Comparison of ENCODE assay signal across 7 mouse cellular contexts in the genomic region with DNA sequence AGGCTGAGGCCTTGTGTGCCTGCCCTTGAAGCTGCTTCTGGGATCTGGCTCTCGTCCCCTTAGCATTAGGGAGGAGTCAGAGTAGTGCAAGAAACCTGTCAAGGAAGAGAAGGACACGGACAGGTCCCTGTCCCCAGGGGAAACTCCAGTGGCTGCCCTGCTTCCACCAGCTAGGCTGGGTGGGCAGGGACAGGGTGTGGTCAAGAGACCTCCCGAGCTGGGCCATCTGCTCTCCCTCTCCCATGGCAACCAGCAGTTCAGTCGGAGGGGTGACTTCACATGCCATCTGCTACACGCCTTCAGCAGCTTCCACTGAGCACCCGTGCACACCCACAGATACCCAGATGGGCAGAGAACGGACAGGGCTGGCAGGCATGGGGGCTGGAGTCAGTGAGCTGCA. TPM values are rescaled to one million over a fixed set of nuclear protein-coding genes. Genes with fewer than 3 reads are reported as not detected.
DNase-seq lines count a peak whose midpoint lies in the region; ATAC-seq and TF ChIP-seq lines count a peak whose summit lies in the region.

No protein-coding gene starts in this region.

- H3K4me3 ChIP-seq in lung, postnatal 0 days (ENCODE audit: low read depth, low read length), result no peak overlapping the region
- H3K4me3 ChIP-seq in kidney, postnatal 0 days (replicated peaks; ENCODE audit: low read depth, low read length), result no peak overlapping the region

- H3K27ac ChIP-seq in lung, postnatal 0 days (ENCODE audit: low read length), result peak overlapping the region; percentile 78
- H3K27ac ChIP-seq in kidney, postnatal 0 days, result peak overlapping the region; percentile 93

- H3K4me2 ChIP-seq in lung, postnatal 0 days (replicated peaks; ENCODE audit: low read depth, low read length), result no peak overlapping the region
- no peak overlapping the region for H3K4me2 ChIP-seq in kidney, postnatal 0 days (ENCODE audit: low read length)

- no peak overlapping the region for H3K9ac ChIP-seq in lung, postnatal 0 days (replicated peaks; ENCODE audit: low read depth)
- H3K9ac ChIP-seq in kidney, postnatal 0 days (ENCODE audit: low read depth, low read length), result no peak overlapping the region

- H3K4me1 ChIP-seq in lung, postnatal 0 days (ENCODE audit: insufficient read depth, low read depth, low read length), result peaks cover 66% of the 10 kb centered on the region
- peaks cover 77% of the 10 kb centered on the region for H3K4me1 ChIP-seq in kidney, postnatal 0 days (replicated peaks; ENCODE audit: insufficient read depth, low read length)

- no peak for TF ChIP-seq EP300 in lung, postnatal 0 days (IDR thresholded peaks at IDR 0.05)

- H3K9me3 ChIP-seq in lung, postnatal 0 days (ENCODE audit: low read length), result no peaks in the 10 kb centered on the region
- H3K9me3 ChIP-seq in kidney, postnatal 0 days (replicated peaks; ENCODE audit: low read length), result no peaks in the 10 kb centered on the region

- no peaks in the 10 kb centered on the region for H3K36me3 ChIP-seq in lung, postnatal 0 days (ENCODE audit: insufficient read depth, low read length)
- no peaks in the 10 kb centered on the region for H3K36me3 ChIP-seq in kidney, postnatal 0 days (ENCODE audit: insufficient read depth, low read length)

- 39% methylated on average over 6 of the region's 7 CpGs for WGBS in lung, postnatal 0 days
- 30% methylated on average over 7 of the region's 7 CpGs for WGBS in kidney, postnatal 0 days

- no peak for DNase-seq in lung, postnatal 0 days (ENCODE audit: low spot score)
- DNase-seq in lung, postnatal 25 days (ENCODE audit: low spot score), result no peak
- DNase-seq in cerebellum, postnatal 14 days, result peak; percentile 66 to 72
- DNase-seq in frontal cortex, postnatal 36 days (ENCODE audit: low spot score in 2 of 2), result peak; percentile 66 to 75
- no peak for DNase-seq in kidney, postnatal 0 days (ENCODE audit: low spot score)
- peak; percentile 70 for DNase-seq in right cerebral cortex, postnatal 25 days

- H3K27me3 ChIP-seq in lung, postnatal 0 days (replicated peaks; ENCODE audit: insufficient read depth, low read length), result no peaks in the 10 kb centered on the region
- no peaks in the 10 kb centered on the region for H3K27me3 ChIP-seq in kidney, postnatal 0 days (ENCODE audit: insufficient read depth, low read length)

- no peak for TF ChIP-seq CTCF in lung, postnatal 0 days (IDR thresholded peaks at IDR 0.05)
- TF ChIP-seq CTCF in kidney, postnatal 0 days (IDR thresholded peaks at IDR 0.05; ENCODE audit: low read depth), result no peak

- no peak for ATAC-seq in lung, postnatal 0 days
- ATAC-seq in kidney, postnatal 0 days (replicated peaks; ENCODE audit: low FRiP score, low read depth), result no peak
- no peak for ATAC-seq in monocyte, adult 5-6 weeks (replicated peaks; ENCODE audit: insufficient number of reproducible peaks, low FRiP score, low TSS enrichment, poor library complexity, severe bottlenecking)

RNA-seq across cellular contexts. Expression of a gene that starts 7.3 kb away (rescaled TPM):
- 29.3 and 34.2 TPM in 2 replicates for polyA plus RNA-seq in lung, postnatal 0 days (2015; fragmentation: Nextera tagmentation; extraction: Ambion mirVana)
- 48.7 and 49.1 TPM in 2 replicates for polyA plus RNA-seq in kidney, postnatal 0 days (2015; fragmentation: Nextera tagmentation; extraction: Ambion mirVana)
- not detected in 3 replicates for total RNA-seq in monocyte, adult 5-6 weeks (2017)

RNA-seq across cellular contexts. Expression of a gene that starts 45.5 kb away (rescaled TPM):
- polyA plus RNA-seq in lung, postnatal 0 days (2015; fragmentation: Nextera tagmentation; extraction: Ambion mirVana), result not detected in 2 replicates
- polyA plus RNA-seq in kidney, postnatal 0 days (2015; fragmentation: Nextera tagmentation; extraction: Ambion mirVana), result not detected in 2 replicates
- total RNA-seq in monocyte, adult 5-6 weeks (2017), result not detected in 3 replicates

Comparison
In these comparisons a context has a peak if more than half of its experiments do, and no peak if none do; other contexts are left out.
1. DNase-seq: peak in cerebellum, postnatal 14 days (2 of 2), frontal cortex, postnatal 36 days (2 of 2) and right cerebral cortex, postnatal 25 days (single experiment); none in lung, postnatal 0 days (single experiment), lung, postnatal 25 days (single experiment) and kidney, postnatal 0 days (single experiment).